Mouse (Mus musculus): ENCODE measurements around the gene Isg20.

- TF ChIP-seq CTCF (IDR thresholded peaks at IDR 0.05 in 2 of 3, conservative IDR thresholded peaks at IDR 0.05 in 1 of 3; ENCODE audit: control insufficient read depth in 1 of 3, insufficient read depth in 1 of 3, low read depth in 2 of 3, low read length in 3 of 3, poor library complexity in 1 of 3, severe bottlenecking in 1 of 3) = no peak
- TF ChIP-seq NELFE (IDR thresholded peaks at IDR 0.05; ENCODE audit: low read depth, low read length) = no peak
- no peak for TF ChIP-seq POLR2A (IDR thresholded peaks at IDR 0.05; ENCODE audit: control insufficient read depth in 1 of 2, insufficient read depth in 1 of 2, low read depth in 1 of 2, low read length in 2 of 2, poor library complexity in 1 of 2)
- no peak for TF ChIP-seq POLR2AphosphoS5 (IDR thresholded peaks at IDR 0.05; ENCODE audit: borderline replicate concordance, low read depth, low read length)
- TF ChIP-seq USF1 (IDR thresholded peaks at IDR 0.05; ENCODE audit: low read depth, low read length) = no peak
- no peak for TF ChIP-seq ZC3H11A (IDR thresholded peaks at IDR 0.05; ENCODE audit: low read depth, low read length)
- TF ChIP-seq KAT2A (conservative IDR thresholded peaks at IDR 0.05; ENCODE audit: low read depth, low read length) = no peak
- no peak for TF ChIP-seq RAD21 (IDR thresholded peaks at IDR 0.05; ENCODE audit: low read depth, low read length)
These were observed 40.4 kb upstream of the Isg20 start for GRCm38 (mm10) chr7:78872831-78873230.
